Mouse (Mus musculus) myocyte (in vitro differentiated cells): ENCODE measurements at regions not wholly inside any gene's neighbourhood (a gene's known extent, or its start where the extent isn't known, plus 50 kb on each side); places are given as distances from the start of the nearest gene placed in this dataset.

ENCODE experiments used
- H3K27me3 ChIP-seq: one replicate; pipeline ENCODE4 v1.6.1; 2011; ENCODE audit not compliant: control insufficient read depth, insufficient read depth, insufficient read length
- H3K36me3 ChIP-seq: one replicate; pipeline ENCODE4 v1.6.1; 2011; ENCODE audit not compliant: control insufficient read depth, insufficient read depth
- H3K4me2 ChIP-seq: one replicate; pipeline ENCODE4 v1.6.1; 2011; ENCODE audit warnings: low read depth, control low read depth
- H3K4me3 ChIP-seq: one replicate; pipeline ENCODE4 v1.5.1; 2011; ENCODE audit warnings: mild to moderate bottlenecking, control low read depth, moderate library complexity
- H3K79me2 ChIP-seq: one replicate; pipeline ENCODE4 v1.6.1; 2011; ENCODE audit not compliant: control insufficient read depth, insufficient read depth
- H3ac ChIP-seq: one replicate; pipeline ENCODE4 v1.6.1; 2011; ENCODE audit not compliant: control insufficient read depth, insufficient read length
- CEBPB ChIP-seq: IDR thresholded peaks from 2 replicates; pipeline ENCODE4 v1.6.1; 2011; ENCODE audit warnings: mild to moderate bottlenecking, moderate library complexity; ENCODE audit not compliant: poor library complexity, insufficient read depth, severe bottlenecking
- E2F4 ChIP-seq: IDR thresholded peaks from one replicate; pipeline ENCODE4 v1.6.1; 2011; ENCODE audit warnings: mild to moderate bottlenecking, control low read depth, moderate library complexity; ENCODE audit not compliant: insufficient read depth
- MAX ChIP-seq: IDR thresholded peaks from one replicate; pipeline ENCODE4 v1.6.1; 2011; ENCODE audit warnings: low read depth, mild to moderate bottlenecking, control low read depth
- MYOD1 ChIP-seq, 3 experiments: IDR thresholded peaks; one replicate each; pipeline ENCODE4 v1.6.1; 2011; ENCODE audit warnings: control low read depth in 2 of 3, low read depth in 2 of 3, mild to moderate bottlenecking in 2 of 3, moderate library complexity in 1 of 3; ENCODE audit not compliant: insufficient read length in 2 of 3, control insufficient read depth in 1 of 3
- MYOG ChIP-seq, 3 experiments: IDR thresholded peaks; one replicate each; pipeline ENCODE4 v1.6.1; 2011; ENCODE audit warnings: control low read depth in 2 of 3, low read depth in 2 of 3, mild to moderate bottlenecking in 2 of 3; ENCODE audit not compliant: insufficient read length in 2 of 3, control insufficient read depth in 1 of 3, insufficient read depth in 1 of 3
- POLR2A ChIP-seq: IDR thresholded peaks from one replicate; pipeline ENCODE4 v1.6.1; 2011; ENCODE audit warnings: low read depth, mild to moderate bottlenecking, control low read depth, moderate library complexity; ENCODE audit not compliant: insufficient read length
- POLR2AphosphoS2 ChIP-seq: IDR thresholded peaks from one replicate; pipeline ENCODE4 v1.6.1; 2011; ENCODE audit warnings: low read depth, control low read depth; ENCODE audit not compliant: insufficient read length
- REST ChIP-seq: IDR thresholded peaks from one replicate; pipeline ENCODE4 v1.6.1; 2011; ENCODE audit warnings: mild to moderate bottlenecking, control low read depth, moderate library complexity; ENCODE audit not compliant: insufficient read depth, insufficient read length
- SRF ChIP-seq: IDR thresholded peaks from one replicate; pipeline ENCODE4 v1.6.1; 2011; ENCODE audit warnings: low read depth; ENCODE audit not compliant: control insufficient read depth, insufficient read length
- TCF12 ChIP-seq: IDR thresholded peaks from one replicate; pipeline ENCODE4 v1.6.1; 2011; ENCODE audit warnings: mild to moderate bottlenecking, control low read depth; ENCODE audit not compliant: poor library complexity, insufficient read depth, severe bottlenecking
- TCF3 ChIP-seq: IDR thresholded peaks from one replicate; pipeline ENCODE4 v1.6.1; 2011; ENCODE audit warnings: low read depth, control low read depth; ENCODE audit not compliant: insufficient read length
- USF1 ChIP-seq: IDR thresholded peaks from one replicate; pipeline ENCODE4 v1.6.1; 2011; ENCODE audit warnings: low read depth, mild to moderate bottlenecking, control low read depth, moderate library complexity

- H3K79me2 ChIP-seq = no peaks in the 10 kb centered on the region
- no peaks in the 10 kb centered on the region for H3K27me3 ChIP-seq
- TF ChIP-seq REST (no peak), MYOD1 (IDR thresholded peaks at IDR 0.05; ENCODE audit: control insufficient read depth in 1 of 3, insufficient read length in 2 of 3, low read depth in 2 of 3) (no peak), MYOG (IDR thresholded peaks at IDR 0.05; ENCODE audit: control insufficient read depth in 1 of 3, insufficient read depth in 1 of 3, insufficient read length in 2 of 3, low read depth in 2 of 3) (no peak), MAX (no peak), CEBPB (no peak), USF1 (no peak), POLR2A (no peak)
- no peak overlapping the region for H3ac ChIP-seq
- no peak overlapping the region for H3K4me3 ChIP-seq
- H3K4me2 ChIP-seq = peak overlapping the region; percentile 14
- H3K36me3 ChIP-seq = no peaks in the 10 kb centered on the region
These were observed 779.7 kb downstream of the Cetn3 start for GRCm38 (mm10) chr13:82562576-82562975.

- no peak overlapping the region for H3K4me3 ChIP-seq
- H3K27me3 ChIP-seq = no peaks in the 10 kb centered on the region
- H3K4me2 ChIP-seq = no peak overlapping the region
- H3ac ChIP-seq = no peak overlapping the region
- no peak for TF ChIP-seq USF1
- H3K79me2 ChIP-seq = no peaks in the 10 kb centered on the region
- H3K36me3 ChIP-seq = no peaks in the 10 kb centered on the region
These were observed 788.0 kb downstream of the Cetn3 start for GRCm38 (mm10) chr13:82570925-82571324.

GRCm38 (mm10) chr13:82577937-82578336 lies 795.1 kb downstream of the Cetn3 start:
- no peaks in the 10 kb centered on the region for H3K36me3 ChIP-seq
- TF ChIP-seq POLR2A = no peak
- no peak for TF ChIP-seq MAX
- TF ChIP-seq TCF12 = no peak
- TF ChIP-seq SRF = no peak
- TF ChIP-seq TCF3 = no peak
- TF ChIP-seq USF1 = no peak
- no peak for TF ChIP-seq E2F4
- TF ChIP-seq REST = no peak
- TF ChIP-seq POLR2AphosphoS2 = no peak
- no peak for TF ChIP-seq MYOD1 (IDR thresholded peaks at IDR 0.05; ENCODE audit: control insufficient read depth in 1 of 3, insufficient read length in 2 of 3, low read depth in 2 of 3)
- no peak for TF ChIP-seq MYOG (IDR thresholded peaks at IDR 0.05; ENCODE audit: control insufficient read depth in 1 of 3, insufficient read depth in 1 of 3, insufficient read length in 2 of 3, low read depth in 2 of 3)
- no peak for TF ChIP-seq CEBPB

GRCm38 (mm10) chr13:82586335-82586734 lies 803.5 kb downstream of the Cetn3 start:
- no peaks in the 10 kb centered on the region for H3K27me3 ChIP-seq
- no peak overlapping the region for H3K4me3 ChIP-seq
- no peak overlapping the region for H3K4me2 ChIP-seq
- no peak for TF ChIP-seq MAX
- TF ChIP-seq MYOD1 (IDR thresholded peaks at IDR 0.05; ENCODE audit: control insufficient read depth in 1 of 3, insufficient read length in 2 of 3, low read depth in 2 of 3) = no peak
- TF ChIP-seq USF1 = no peak
- no peak for TF ChIP-seq TCF3
- TF ChIP-seq CEBPB = no peak
- TF ChIP-seq E2F4 = no peak
- no peak for TF ChIP-seq POLR2AphosphoS2
- TF ChIP-seq SRF = no peak
- TF ChIP-seq REST = no peak
- TF ChIP-seq POLR2A = no peak
- no peak for TF ChIP-seq TCF12
- TF ChIP-seq MYOG (IDR thresholded peaks at IDR 0.05; ENCODE audit: control insufficient read depth in 1 of 3, insufficient read depth in 1 of 3, insufficient read length in 2 of 3, low read depth in 2 of 3) = no peak
- H3ac ChIP-seq = no peak overlapping the region
- no peaks in the 10 kb centered on the region for H3K36me3 ChIP-seq
- no peaks in the 10 kb centered on the region for H3K79me2 ChIP-seq

More at GRCm38 (mm10) chr13:82577937-82578336, 795.1 kb downstream of the Cetn3 start:
- Histone ChIP-seq H3K4me2 (no peak overlapping the region), H3K27me3 (no peaks in the 10 kb centered on the region), H3K4me3 (no peak overlapping the region), H3ac (no peak overlapping the region), H3K79me2 (no peaks in the 10 kb centered on the region)

GRCm38 (mm10) chr13:82593831-82594230 lies 811.0 kb downstream of the Cetn3 start:
- Histone ChIP-seq H3K4me2 (no peak overlapping the region), H3ac (no peak overlapping the region), H3K79me2 (no peaks in the 10 kb centered on the region), H3K27me3 (no peaks in the 10 kb centered on the region), H3K36me3 (no peaks in the 10 kb centered on the region), H3K4me3 (no peak overlapping the region)
- no peak for TF ChIP-seq POLR2A
- no peak for TF ChIP-seq POLR2AphosphoS2
- no peak for TF ChIP-seq REST
- TF ChIP-seq USF1 = no peak
- no peak for TF ChIP-seq CEBPB
- no peak for TF ChIP-seq TCF3
- TF ChIP-seq TCF12 = no peak
- no peak for TF ChIP-seq SRF
- no peak for TF ChIP-seq MYOG (IDR thresholded peaks at IDR 0.05; ENCODE audit: control insufficient read depth in 1 of 3, insufficient read depth in 1 of 3, insufficient read length in 2 of 3, low read depth in 2 of 3)
- no peak for TF ChIP-seq MAX
- TF ChIP-seq MYOD1 (IDR thresholded peaks at IDR 0.05; ENCODE audit: control insufficient read depth in 1 of 3, insufficient read length in 2 of 3, low read depth in 2 of 3) = no peak
- no peak for TF ChIP-seq E2F4
